Mouse (Mus musculus) kidney, embryonic 15.5 days (tissue): Measurements from ENCODE around the gene Iqcj. TPM values are rescaled to one million over a fixed set of nuclear protein-coding genes. Genes with fewer than 3 reads are reported as not detected.
A peak's percentile ranks its signal among the peaks of the same experiment; 100 is the strongest.

ENCODE experiments used
- ATAC-seq: fragments of 200-750 bp; cut with Nextera tagmentation; replicated peaks from 2 replicates; pipeline ENCODE4 v1.8.0; 2017; ENCODE audit warnings: moderate TSS enrichment; ENCODE audit not compliant: low FRiP score
- H3K27ac ChIP-seq: fragments of 300-500 bp; sonication (generic); 2 replicates; pipeline ENCODE4 v1.5.1; 2015; ENCODE audit warnings: mild to moderate bottlenecking, inconsistent platforms
- H3K27me3 ChIP-seq: fragments of 300-500 bp; sonication (generic); 2 replicates; pipeline ENCODE4 v1.6.1; 2015; ENCODE audit warnings: inconsistent platforms
- H3K36me3 ChIP-seq: fragments of 300-500 bp; sonication (generic); 2 replicates; pipeline ENCODE4 v1.6.1; 2015; ENCODE audit warnings: inconsistent platforms
- H3K4me1 ChIP-seq: fragments of 300-500 bp; sonication (generic); 2 replicates; pipeline ENCODE4 v1.6.1; 2015; ENCODE audit warnings: inconsistent platforms
- H3K4me2 ChIP-seq: fragments of 300-500 bp; sonication (generic); 2 replicates; pipeline ENCODE4 v1.6.1; 2015; ENCODE audit warnings: moderate library complexity, mild to moderate bottlenecking, inconsistent platforms
- H3K4me3 ChIP-seq: fragments of 300-500 bp; sonication (generic); replicated peaks from 2 replicates; pipeline ENCODE4 v1.5.1; 2015; ENCODE audit warnings: mild to moderate bottlenecking, inconsistent platforms
- H3K9ac ChIP-seq: fragments of 300-500 bp; sonication (generic); 2 replicates; pipeline ENCODE4 v1.6.1; 2015; ENCODE audit warnings: mild to moderate bottlenecking, inconsistent platforms
- H3K9me3 ChIP-seq: fragments of 300-500 bp; sonication (generic); replicated peaks from 2 replicates; pipeline ENCODE4 v1.6.1; 2016; ENCODE audit warnings: inconsistent platforms
- WGBS: fragments of 180-500 bp; shearing (Covaris S2); methylation state at CpG from one replicate; pipeline ENCODE4 v1.1.7; 2015; ENCODE audit warnings: mixed read lengths; 5-methylcytosine and 5-hydroxymethylcytosine counted together
- polyA plus RNA-seq: library from polyadenylated mRNA; unstranded; fragments of >200 nt; fragmentation: Nextera tagmentation; extraction: Ambion mirVana; gene quantifications from 2 replicates; pipeline ENCODE4 v1.2.1, GENCODE M21; 2015

The Iqcj gene
- polyA plus RNA-seq, 1 experiment from 2014 or later = not detected

DNA sequence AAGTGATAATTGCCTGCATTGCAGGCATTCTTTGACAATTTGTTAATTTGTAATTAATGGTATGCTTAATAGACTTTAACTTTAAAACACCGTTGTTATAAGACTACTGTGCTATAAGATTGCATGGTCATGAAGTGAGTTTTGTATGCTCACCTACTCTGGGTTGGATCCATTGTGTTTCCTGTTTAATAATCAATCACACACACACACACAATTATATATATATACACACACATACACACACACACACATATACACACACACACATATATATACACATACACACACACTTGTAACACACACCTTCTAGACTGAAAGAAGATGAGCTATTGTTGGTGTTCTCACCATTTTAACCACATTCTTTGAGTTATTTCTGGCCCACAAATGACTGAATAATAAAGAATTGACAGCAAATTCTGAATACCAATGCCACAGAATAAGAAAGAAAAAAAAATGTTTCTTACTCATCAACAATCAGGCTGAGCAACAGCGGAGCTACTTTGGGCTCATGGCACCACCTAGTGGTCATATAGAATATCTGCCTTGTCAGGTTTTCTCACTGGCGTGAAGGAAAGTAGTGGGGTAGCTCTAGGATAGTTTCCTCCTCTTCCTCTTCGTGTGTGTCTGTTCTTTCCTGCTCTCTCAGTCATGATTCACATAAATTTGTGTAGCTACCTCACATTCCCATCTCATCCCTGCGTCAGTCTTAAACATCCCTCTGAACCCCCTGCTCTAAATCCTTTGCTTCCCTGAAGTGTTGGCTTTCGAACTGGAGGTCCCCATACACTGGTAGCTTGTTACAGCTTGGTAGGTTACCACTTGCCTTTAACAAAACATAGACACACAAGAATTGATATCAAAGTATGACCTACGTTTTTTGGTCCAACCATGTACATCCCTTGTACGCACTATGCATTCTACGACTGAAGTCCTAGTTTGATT is 153.7 kb downstream of the Iqcj start:
- no peak for ATAC-seq
- H3K4me2 ChIP-seq = no peak overlapping the region
- H3K36me3 ChIP-seq = no peaks in the 10 kb centered on the region
- peaks cover 17% of the 10 kb centered on the region; the same call in 1 of the 2 replicates for H3K27me3 ChIP-seq
- H3K4me3 ChIP-seq = no peak overlapping the region
- H3K4me1 ChIP-seq = no peaks in the 10 kb centered on the region
- 52% methylated on average over 9 of the region's 9 CpGs for WGBS
- H3K9me3 ChIP-seq = no peaks in the 10 kb centered on the region
- no peak overlapping the region for H3K9ac ChIP-seq
- no peak overlapping the region for H3K27ac ChIP-seq

DNA sequence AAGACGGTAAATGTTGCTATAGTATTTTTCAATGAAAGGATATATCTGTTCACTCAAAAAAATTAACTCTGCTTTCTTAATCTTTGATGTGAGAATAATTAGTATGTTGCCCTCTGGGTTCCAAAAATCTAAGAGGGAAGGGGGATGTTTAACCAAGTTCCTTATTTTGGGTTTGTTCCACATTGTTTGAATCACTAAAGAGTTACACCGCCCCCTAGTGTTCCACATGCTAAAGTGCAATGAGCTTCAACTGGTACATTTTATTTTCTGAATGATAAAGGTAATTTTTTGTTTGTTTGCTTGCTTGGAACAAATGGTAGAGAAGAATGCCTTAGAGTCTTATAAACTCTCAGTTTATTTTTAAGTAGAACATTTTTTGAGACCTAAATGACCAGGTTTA is 161.5 kb downstream of the Iqcj start:
- H3K4me3 ChIP-seq = no peak overlapping the region
- WGBS = 50% methylated on average over 2 of the region's 2 CpGs
- no peak overlapping the region for H3K9ac ChIP-seq
- no peak overlapping the region for H3K27ac ChIP-seq
- ATAC-seq = no peak
- H3K36me3 ChIP-seq = no peaks in the 10 kb centered on the region
- H3K4me2 ChIP-seq = no peak overlapping the region
- H3K4me1 ChIP-seq = 0 out of 2 replicates have a peak, but pooled peaks cover 3% of the 10 kb centered on the region
- H3K27me3 ChIP-seq = peaks cover 13% of the 10 kb centered on the region; the same call in 1 of the 2 replicates
- H3K9me3 ChIP-seq = no peaks in the 10 kb centered on the region

DNA sequence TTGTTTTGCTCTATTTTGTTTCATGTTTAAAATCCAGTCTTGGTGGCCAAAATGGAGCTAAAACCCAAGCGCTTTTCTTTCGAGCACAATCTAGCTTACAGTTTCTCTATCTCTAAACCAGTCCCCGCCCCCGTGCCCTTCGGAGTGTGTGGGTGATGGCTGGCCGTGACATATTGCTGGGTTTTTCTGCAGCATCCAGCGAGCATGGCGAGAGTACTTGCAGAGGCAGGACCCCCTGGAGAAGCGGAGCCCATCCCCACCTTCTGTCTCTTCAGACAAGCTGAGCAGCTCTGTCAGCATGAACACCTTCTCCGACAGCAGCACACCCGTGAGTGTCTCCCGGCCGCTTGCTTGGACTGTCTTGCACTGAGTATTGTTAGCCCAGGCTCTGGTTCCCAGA is 163.1 kb downstream of the Iqcj start:
- H3K36me3 ChIP-seq = no peaks in the 10 kb centered on the region
- H3K27ac ChIP-seq = no peak overlapping the region
- 56% methylated on average over 13 of the region's 13 CpGs for WGBS
- no peak for ATAC-seq
- H3K4me3 ChIP-seq = no peak overlapping the region
- no peaks in the 10 kb centered on the region for H3K9me3 ChIP-seq
- H3K4me2 ChIP-seq = no peak overlapping the region
- peaks cover 13% of the 10 kb centered on the region; the same call in 1 of the 2 replicates for H3K27me3 ChIP-seq
- 0 out of 2 replicates have a peak, but pooled peaks cover 3% of the 10 kb centered on the region for H3K4me1 ChIP-seq
- no peak overlapping the region for H3K9ac ChIP-seq

DNA sequence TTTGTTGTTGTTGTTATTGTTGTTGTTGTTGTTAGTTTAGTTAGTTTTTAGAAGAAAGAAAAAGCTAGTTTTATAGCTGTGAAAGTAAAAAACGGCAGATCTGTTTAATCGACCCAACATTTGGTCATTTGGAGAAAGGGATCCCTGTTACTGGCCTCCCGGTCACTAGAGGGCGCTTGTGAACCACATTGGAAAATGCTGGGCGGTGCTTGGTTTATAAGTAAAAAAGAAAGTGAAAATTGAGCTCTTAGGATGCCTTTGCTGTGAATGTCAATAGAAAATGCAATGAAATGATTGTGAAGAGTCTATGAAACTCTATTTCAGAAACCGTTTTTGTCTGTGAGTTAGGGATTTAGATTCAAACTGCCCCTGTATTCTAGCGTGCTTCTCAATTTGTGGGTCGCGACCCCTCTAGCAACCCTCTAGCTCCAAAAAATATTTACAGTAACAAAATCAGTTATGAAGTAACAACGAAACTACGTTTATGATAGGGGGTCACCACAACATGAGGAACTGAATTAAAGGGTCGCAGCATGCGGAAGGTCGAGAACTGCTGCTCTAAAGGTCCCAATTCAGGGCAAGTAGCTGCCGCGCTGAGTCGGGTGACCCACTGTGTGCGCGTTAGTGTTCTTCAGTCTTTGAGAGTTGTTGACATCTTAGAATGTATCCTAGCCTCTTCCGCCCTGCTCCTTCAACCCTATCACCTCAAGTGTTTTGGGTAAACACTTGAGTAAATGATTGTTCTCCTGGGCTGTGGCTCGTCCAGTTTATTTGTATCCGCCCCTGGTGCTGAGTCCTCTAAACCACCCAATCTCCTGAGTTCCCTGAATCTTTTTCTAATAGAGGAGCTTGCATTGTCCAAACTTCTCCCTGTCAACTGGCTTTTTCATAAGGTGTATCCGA is 164.6 kb downstream of the Iqcj start:
- no peak for ATAC-seq
- no peaks in the 10 kb centered on the region for H3K9me3 ChIP-seq
- peak overlapping the region; percentile 50 for H3K4me2 ChIP-seq
- H3K36me3 ChIP-seq = no peaks in the 10 kb centered on the region
- H3K9ac ChIP-seq = no peak overlapping the region
- H3K27ac ChIP-seq = no peak overlapping the region
- 0 out of 2 replicates have a peak, but pooled peaks cover 3% of the 10 kb centered on the region for H3K4me1 ChIP-seq
- H3K4me3 ChIP-seq = peak overlapping the region; percentile 36
- WGBS = 53% methylated on average over 23 of the region's 23 CpGs
- H3K27me3 ChIP-seq = peaks cover 13% of the 10 kb centered on the region; the same call in 1 of the 2 replicates

DNA sequence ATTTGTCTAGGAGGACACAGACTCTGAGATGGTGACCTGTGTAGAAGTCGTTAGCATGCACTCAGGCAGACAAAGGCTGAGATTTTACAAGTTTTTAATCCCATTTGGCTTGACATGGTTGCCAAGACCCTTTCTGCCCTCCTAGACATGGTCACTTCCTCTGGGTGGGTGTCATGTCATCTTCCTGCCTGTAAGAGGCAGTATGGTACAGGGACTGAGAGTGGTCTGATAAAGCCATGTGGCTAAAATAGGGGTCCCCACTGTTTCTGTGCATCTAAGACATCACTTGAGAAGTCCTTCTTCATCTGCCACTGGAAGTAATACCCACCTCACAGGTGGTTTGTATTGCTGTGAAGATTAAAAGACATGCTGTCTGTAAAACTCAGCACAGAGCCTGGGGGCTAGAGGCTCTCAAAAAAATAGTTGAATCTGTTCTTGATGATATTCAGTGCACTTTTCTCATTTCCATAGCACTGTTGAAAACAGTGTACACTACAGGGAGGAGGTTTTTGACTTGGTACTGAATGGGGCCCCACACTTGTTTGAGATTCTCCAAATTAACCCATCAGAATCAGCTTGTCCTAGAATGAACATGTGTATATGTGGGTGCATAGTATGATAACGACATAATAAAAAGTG is 167.3 kb downstream of the Iqcj start:
- H3K27ac ChIP-seq = no peak overlapping the region
- ATAC-seq = peak; percentile 46; the same call in 1 of the 2 replicates

DNA sequence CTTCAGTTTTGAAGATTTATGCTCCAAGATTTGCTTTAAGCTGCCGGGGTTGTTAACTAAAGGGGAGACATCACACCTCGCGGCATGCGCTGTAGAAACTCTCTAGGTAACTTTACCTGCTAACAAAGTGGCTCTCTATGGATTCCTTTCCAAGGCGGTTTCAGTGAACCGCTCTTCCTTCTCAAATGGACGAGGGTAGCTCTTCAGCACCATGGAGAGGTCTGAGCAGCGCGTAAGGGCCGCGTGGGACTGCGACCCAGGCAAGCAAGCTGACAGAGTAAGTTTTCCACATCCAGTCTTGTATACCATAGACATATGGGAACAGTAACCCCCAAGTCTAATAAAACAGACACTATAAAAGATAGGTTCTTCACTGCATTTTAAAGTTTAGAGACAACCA is 172.7 kb downstream of the Iqcj start, which contains the start of gene Schip1:
Gene Schip1 (plus strand): TSS at position 72 of the 400 bp plus-strand sequence.
- Histone ChIP-seq H3K27me3 (no peaks in the 10 kb centered on the region), H3K9me3 (no peaks in the 10 kb centered on the region), H3K27ac (no peak within 1 kb of the TSS), H3K36me3 (no peaks in the 10 kb centered on the region), H3K4me1 (no peaks in the 10 kb centered on the region), H3K4me3 (no peak within 1 kb of the TSS), H3K4me2 (no peak within 1 kb of the TSS), H3K9ac (no peak within 1 kb of the TSS)
- WGBS = 33% methylated on average over 12 of the region's 12 CpGs
- no peak for ATAC-seq

More for the DNA sequence above, 167.3 kb downstream of the Iqcj start:
- H3K36me3 ChIP-seq = no peaks in the 10 kb centered on the region
- 0 out of 2 replicates have a peak, but pooled peaks cover 3% of the 10 kb centered on the region for H3K4me1 ChIP-seq
- no peak overlapping the region for H3K4me3 ChIP-seq
- no peaks in the 10 kb centered on the region for H3K9me3 ChIP-seq
- no peak overlapping the region for H3K9ac ChIP-seq
- H3K4me2 ChIP-seq = no peak overlapping the region
- WGBS = 49% methylated on average over 2 of the region's 2 CpGs
- H3K27me3 ChIP-seq = peaks cover 13% of the 10 kb centered on the region; the same call in 1 of the 2 replicates

DNA sequence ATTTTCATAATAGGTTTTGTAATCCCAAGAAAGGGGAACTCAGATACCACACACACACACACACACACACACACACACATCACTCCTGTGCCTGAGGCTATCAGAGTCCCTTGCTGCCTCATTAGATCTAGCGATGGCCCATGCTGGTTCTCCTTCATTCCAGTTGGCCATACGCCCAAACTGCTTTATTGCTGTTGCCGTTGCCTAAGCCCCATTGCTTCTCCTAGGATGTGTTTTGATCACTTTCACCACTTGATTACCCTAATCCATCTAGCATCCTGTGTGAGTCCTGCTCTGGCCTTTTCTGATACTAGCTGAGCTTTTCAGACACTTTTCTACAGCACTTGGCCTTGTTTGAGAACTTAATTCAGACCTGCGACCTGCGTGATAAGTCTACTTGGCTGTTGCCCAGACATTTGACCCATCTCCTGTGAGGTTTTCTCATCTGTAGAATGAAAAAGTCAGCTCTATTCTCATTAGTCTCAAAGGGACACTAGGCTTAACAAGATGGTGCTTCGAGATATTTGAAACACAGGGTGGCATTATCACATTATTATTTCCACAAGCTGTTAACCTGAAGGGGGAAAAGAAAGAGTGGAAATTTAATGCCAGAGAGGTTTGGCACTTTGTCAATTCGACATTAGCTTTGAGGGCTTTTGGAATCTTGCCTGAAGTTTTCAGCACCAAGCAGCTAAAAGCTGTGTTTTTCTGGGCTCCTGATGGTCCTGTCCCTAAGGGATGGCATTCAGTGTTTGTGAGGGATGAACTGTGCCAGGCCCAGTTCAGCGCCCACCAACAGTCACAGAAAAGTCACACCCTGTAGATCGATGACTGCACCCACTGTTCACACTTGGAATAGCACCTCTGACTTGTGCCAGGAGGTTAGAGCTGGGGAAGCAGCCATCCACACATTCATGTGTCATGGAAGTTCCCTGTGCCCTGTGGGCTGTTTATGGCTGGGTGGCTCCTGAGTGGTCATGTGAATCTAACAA is 179.7 kb downstream of the Iqcj start:
- WGBS = 66% methylated on average over 9 of the region's 9 CpGs
- H3K36me3 ChIP-seq = no peaks in the 10 kb centered on the region
- no peaks in the 10 kb centered on the region for H3K9me3 ChIP-seq
- ATAC-seq = no peak
- H3K27me3 ChIP-seq = no peaks in the 10 kb centered on the region
- H3K9ac ChIP-seq = no peak overlapping the region
- no peaks in the 10 kb centered on the region for H3K4me1 ChIP-seq
- no peak overlapping the region for H3K4me3 ChIP-seq
- no peak overlapping the region for H3K4me2 ChIP-seq
- H3K27ac ChIP-seq = no peak overlapping the region

DNA sequence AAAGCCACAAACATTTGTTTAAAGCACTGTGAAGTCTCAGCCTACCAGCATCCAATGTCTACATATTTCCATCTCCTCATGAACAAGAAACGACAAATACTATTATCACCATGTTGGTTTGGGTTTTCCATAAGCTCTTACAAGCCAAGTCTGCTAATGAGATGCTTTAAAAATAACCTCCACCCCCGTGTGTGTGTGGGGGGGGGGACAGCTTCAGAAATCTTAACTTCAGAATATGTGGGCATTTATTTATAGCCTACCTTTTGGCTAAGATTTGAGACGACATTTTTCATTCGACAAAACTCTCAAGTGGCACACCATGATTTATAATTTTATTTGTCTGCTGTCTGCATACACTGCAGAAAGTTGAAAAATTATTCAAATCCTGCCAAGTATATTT is 185.4 kb downstream of the Iqcj start:
- WGBS = 62% methylated on average over 4 of the region's 4 CpGs
- Histone ChIP-seq H3K27me3 (no peaks in the 10 kb centered on the region), H3K4me3 (no peak overlapping the region), H3K4me1 (no peaks in the 10 kb centered on the region), H3K9me3 (no peaks in the 10 kb centered on the region), H3K9ac (no peak overlapping the region), H3K36me3 (no peaks in the 10 kb centered on the region), H3K4me2 (no peak overlapping the region), H3K27ac (no peak overlapping the region)
- no peak for ATAC-seq

DNA sequence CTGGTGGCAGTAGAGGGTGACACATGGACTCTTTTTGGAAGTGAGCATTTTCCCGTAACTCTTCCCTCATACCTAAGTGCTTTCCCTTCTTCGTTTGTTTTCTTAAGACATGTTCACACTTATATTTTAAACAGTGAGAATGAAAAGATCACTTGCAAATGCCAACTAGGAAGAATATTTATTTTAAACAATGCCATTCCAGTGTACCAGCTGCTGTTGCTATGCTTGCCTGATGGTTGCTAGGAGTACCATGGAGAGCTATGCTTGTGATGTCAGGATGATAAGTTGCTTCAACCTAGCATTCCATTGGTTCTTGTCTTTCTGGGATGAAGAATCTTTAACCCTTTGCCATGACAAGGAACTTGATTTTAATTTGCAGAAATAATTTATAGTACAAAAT is 193.0 kb downstream of the Iqcj start:
- Histone ChIP-seq H3K4me1 (no peaks in the 10 kb centered on the region), H3K27me3 (no peaks in the 10 kb centered on the region), H3K9me3 (no peaks in the 10 kb centered on the region), H3K36me3 (no peaks in the 10 kb centered on the region), H3K27ac (no peak overlapping the region), H3K4me3 (no peak overlapping the region), H3K9ac (no peak overlapping the region), H3K4me2 (no peak overlapping the region)
- no peak for ATAC-seq
- 90% methylated on average over 2 of the region's 2 CpGs for WGBS

DNA sequence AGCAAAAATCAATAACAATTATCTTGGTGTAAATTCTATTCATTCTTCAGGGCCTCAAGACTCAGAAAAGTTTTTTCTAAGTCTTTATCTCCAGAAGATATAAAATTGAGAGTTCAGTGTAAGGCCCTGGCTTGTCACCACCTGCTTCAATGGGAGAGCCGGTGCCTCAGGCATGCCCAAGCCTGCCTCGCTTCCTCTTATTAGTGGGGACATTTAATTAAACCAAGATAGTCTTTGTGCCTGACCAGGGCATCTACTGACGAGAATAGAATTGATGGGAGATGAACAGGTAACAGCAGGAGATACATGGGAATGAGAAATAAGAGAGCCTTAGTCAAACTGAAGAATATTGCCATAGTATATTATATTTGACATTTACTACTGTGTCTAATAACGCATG is 200.1 kb downstream of the Iqcj start:
- H3K9me3 ChIP-seq = no peaks in the 10 kb centered on the region
- no peak for ATAC-seq
- WGBS = 69% methylated on average over 4 of the region's 4 CpGs

More for the DNA sequence above, 200.1 kb downstream of the Iqcj start:
- no peaks in the 10 kb centered on the region for H3K4me1 ChIP-seq
- no peak overlapping the region for H3K4me2 ChIP-seq
- H3K4me3 ChIP-seq = no peak overlapping the region
- no peaks in the 10 kb centered on the region for H3K27me3 ChIP-seq
- H3K36me3 ChIP-seq = no peaks in the 10 kb centered on the region
- H3K9ac ChIP-seq = no peak overlapping the region
- no peak overlapping the region for H3K27ac ChIP-seq
